Mouse (Mus musculus): ENCODE measurements around the gene Gtf2h3. TPM values are rescaled to one million over a fixed set of nuclear protein-coding genes. Genes with fewer than 3 reads are reported as not detected.

The Gtf2h3 gene
- 69.7 and 69.9 TPM in 2 replicates for polyA plus RNA-seq (2014; fragmentation: Nextera tagmentation; extraction: Ambion mirVana)

GRCm38 (mm10) chr5:124578633-124579317 is at the start of gene Gtf2h3, which contains the start of gene Eif2b1:
Gene Gtf2h3 (plus strand): TSS chr5:124579140.
Gene Eif2b1 (minus strand): TSS chr5:124579131.
- Histone ChIP-seq H3K4me1 (replicated peaks; ENCODE audit: control insufficient read depth, insufficient read depth, low read length) (peaks cover 9% of the 10 kb centered on the region), H3K4me2 (peak within 1 kb of the TSS; percentile 93), H3K9ac (ENCODE audit: low read depth, low read length) (peak within 1 kb of the TSS; percentile 84), H3K27me3 (replicated peaks; ENCODE audit: control insufficient read depth, insufficient read depth, low read length) (no peaks in the 10 kb centered on the region), H3K4me3 (ENCODE audit: low read depth, low read length) (peak within 1 kb of the TSS; percentile 86), H3K36me3 (ENCODE audit: control insufficient read depth, insufficient read depth, low read length) (peaks cover 25% of the 10 kb centered on the region), H3K9me3 (ENCODE audit: control insufficient read depth, low read length) (no peaks in the 10 kb centered on the region), H3K27ac (ENCODE audit: low read depth, low read length) (peak within 1 kb of the TSS; percentile 9; the same call in 1 of the 2 replicates)
- DNase-seq (ENCODE audit: low spot score) (peak; percentile 91), ATAC-seq (replicated peaks; ENCODE audit: low FRiP score) (peak; percentile 89)
- WGBS, result under 1% methylated on average over 51 of the region's 51 CpGs

- Histone ChIP-seq H3K4me2 (peak overlapping the region; percentile 94), H3K9me3 (ENCODE audit: control insufficient read depth, low read length) (no peaks in the 10 kb centered on the region), H3K36me3 (ENCODE audit: control insufficient read depth, insufficient read depth, low read length) (no peaks in the 10 kb centered on the region), H3K27me3 (replicated peaks; ENCODE audit: control insufficient read depth, insufficient read depth, low read length) (peaks cover 29% of the 10 kb centered on the region), H3K4me3 (ENCODE audit: low read depth, low read length) (peak overlapping the region; percentile 35), H3K27ac (ENCODE audit: low read depth, low read length) (peak overlapping the region; percentile 19; the same call in 1 of the 2 replicates), H3K4me1 (replicated peaks; ENCODE audit: control insufficient read depth, insufficient read depth, low read length) (peaks cover 32% of the 10 kb centered on the region), H3K9ac (ENCODE audit: low read depth, low read length) (peak overlapping the region; percentile 32; the same call in 1 of the 2 replicates)
- DNase-seq (ENCODE audit: low spot score) (no peak), ATAC-seq (replicated peaks; ENCODE audit: low FRiP score) (no peak)
- whole genome bisulfite sequencing, result 31% methylated on average over 8 of the region's 8 CpGs
Measured at GRCm38 (mm10) chr5:124529191-124529651, 49.7 kb upstream of the Gtf2h3 start.

DNA sequence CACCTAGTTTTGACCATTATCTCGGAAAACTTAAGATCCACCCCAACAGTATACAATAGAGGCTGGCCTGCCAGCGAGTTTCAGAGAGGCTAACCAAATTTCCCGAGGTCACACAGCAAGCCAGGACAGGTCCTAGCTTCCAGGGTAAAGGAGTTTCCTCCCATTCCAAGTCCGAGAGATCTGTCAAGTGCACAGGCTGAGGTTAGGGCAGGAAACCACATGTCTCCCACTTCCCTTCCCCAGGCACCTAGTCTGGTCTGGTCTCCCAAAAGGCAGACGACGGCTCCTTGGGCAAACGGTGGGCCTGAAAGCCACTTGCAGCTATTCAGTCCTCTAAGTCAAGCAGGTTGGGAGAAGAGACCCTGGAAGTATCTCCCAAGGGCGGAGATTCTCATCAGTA is 49.2 kb upstream of the Gtf2h3 start:
- no peak overlapping the region; the same call in 1 of the 2 replicates for H3K27ac ChIP-seq (ENCODE audit: low read depth, low read length)
- H3K4me2 ChIP-seq, result peak overlapping the region; percentile 94
- WGBS, result 35% methylated on average over 8 of the region's 8 CpGs
- DNase-seq (ENCODE audit: low spot score) (no peak), ATAC-seq (replicated peaks; ENCODE audit: low FRiP score) (no peak)
- H3K27me3 ChIP-seq (replicated peaks; ENCODE audit: control insufficient read depth, insufficient read depth, low read length), result peaks cover 29% of the 10 kb centered on the region
- H3K4me1 ChIP-seq (replicated peaks; ENCODE audit: control insufficient read depth, insufficient read depth, low read length), result peaks cover 32% of the 10 kb centered on the region
- H3K9ac ChIP-seq (ENCODE audit: low read depth, low read length), result 0 out of 2 replicates have a peak overlapping the region, but pooled peaks have one; percentile 8
- H3K4me3 ChIP-seq (ENCODE audit: low read depth, low read length), result peak overlapping the region; percentile 78
- no peaks in the 10 kb centered on the region for H3K9me3 ChIP-seq (ENCODE audit: control insufficient read depth, low read length)
- H3K36me3 ChIP-seq (ENCODE audit: control insufficient read depth, insufficient read depth, low read length), result no peaks in the 10 kb centered on the region

DNA sequence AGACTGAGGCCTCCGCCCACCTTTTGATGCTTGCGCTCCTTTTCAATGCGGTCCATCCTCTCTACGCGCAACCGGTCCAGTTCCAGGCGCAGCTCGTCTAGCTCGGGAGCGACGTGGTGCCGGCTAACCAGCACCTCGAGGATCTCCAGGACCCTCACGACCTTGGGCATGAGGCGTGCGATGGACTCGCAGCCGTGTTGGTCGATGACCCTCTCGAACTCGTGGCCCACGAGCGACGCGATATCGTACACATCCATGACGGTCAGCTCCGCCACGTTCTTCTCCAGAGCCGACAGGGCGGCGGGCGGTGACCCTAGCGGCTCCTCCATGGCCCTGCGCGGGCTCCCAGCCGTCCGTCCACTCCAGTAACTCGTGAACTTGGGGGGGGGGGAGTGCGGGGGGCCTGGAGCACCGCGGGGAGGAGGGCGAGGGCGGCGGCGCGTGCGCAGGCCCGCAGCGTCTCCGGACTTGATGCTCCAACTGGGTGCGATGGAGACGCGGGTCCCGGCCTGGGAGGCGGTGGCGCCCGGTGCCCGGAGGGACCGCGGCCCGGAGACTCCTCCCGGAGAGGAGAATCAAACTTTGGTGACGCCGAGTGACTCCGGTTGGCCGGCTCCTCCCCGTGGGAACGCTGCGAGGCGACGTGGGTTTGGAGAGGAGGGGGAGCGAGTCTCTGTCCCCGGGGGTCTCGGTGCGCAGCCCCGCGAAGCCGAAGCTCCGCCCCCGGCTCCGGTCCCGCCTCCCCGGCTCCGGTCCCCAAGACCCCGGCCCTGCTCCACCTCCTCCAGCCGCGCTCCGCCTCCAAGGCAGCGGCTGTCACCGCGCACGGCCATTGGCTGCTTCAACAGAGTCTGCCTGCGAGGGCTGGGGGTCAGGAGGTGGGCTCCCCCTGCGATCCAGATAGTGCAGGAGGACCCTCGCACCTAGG is 48.0 kb upstream of the Gtf2h3 start, which contains the start of gene Rilpl1:
Gene Rilpl1, minus strand, starts transcription at position 737 of the 928 bp plus-strand sequence.
- DNase-seq (ENCODE audit: low spot score), result peak; percentile 75
- Histone ChIP-seq H3K4me2 (peak within 1 kb of the TSS; percentile 94), H3K9ac (ENCODE audit: low read depth, low read length) (peak within 1 kb of the TSS; percentile 71), H3K4me1 (replicated peaks; ENCODE audit: control insufficient read depth, insufficient read depth, low read length) (peaks cover 38% of the 10 kb centered on the region), H3K27ac (ENCODE audit: low read depth, low read length) (peak within 1 kb of the TSS; percentile 70), H3K27me3 (replicated peaks; ENCODE audit: control insufficient read depth, insufficient read depth, low read length) (peaks cover 29% of the 10 kb centered on the region), H3K36me3 (ENCODE audit: control insufficient read depth, insufficient read depth, low read length) (no peaks in the 10 kb centered on the region), H3K4me3 (ENCODE audit: low read depth, low read length) (peak within 1 kb of the TSS; percentile 78), H3K9me3 (ENCODE audit: control insufficient read depth, low read length) (no peaks in the 10 kb centered on the region)
- 1% methylated on average over 93 of the region's 96 CpGs for WGBS
- peak; percentile 66 for ATAC-seq (replicated peaks; ENCODE audit: low FRiP score)

- Histone ChIP-seq H3K9me3 (ENCODE audit: control insufficient read depth, low read length) (no peaks in the 10 kb centered on the region), H3K27me3 (replicated peaks; ENCODE audit: control insufficient read depth, insufficient read depth, low read length) (peaks cover 29% of the 10 kb centered on the region), H3K27ac (ENCODE audit: low read depth, low read length) (peak overlapping the region; percentile 70), H3K4me3 (ENCODE audit: low read depth, low read length) (peak overlapping the region; percentile 78), H3K9ac (ENCODE audit: low read depth, low read length) (peak overlapping the region; percentile 71), H3K36me3 (ENCODE audit: control insufficient read depth, insufficient read depth, low read length) (no peaks in the 10 kb centered on the region), H3K4me1 (replicated peaks; ENCODE audit: control insufficient read depth, insufficient read depth, low read length) (peaks cover 38% of the 10 kb centered on the region), H3K4me2 (peak overlapping the region; percentile 94)
- ATAC-seq (replicated peaks; ENCODE audit: low FRiP score) (peak; percentile 19; the same call in 1 of the 2 replicates), DNase-seq (ENCODE audit: low spot score) (no peak)
- 15% methylated on average over 14 of the region's 14 CpGs for WGBS
Measured at GRCm38 (mm10) chr5:124531583-124531930, 47.4 kb upstream of the Gtf2h3 start.

DNA sequence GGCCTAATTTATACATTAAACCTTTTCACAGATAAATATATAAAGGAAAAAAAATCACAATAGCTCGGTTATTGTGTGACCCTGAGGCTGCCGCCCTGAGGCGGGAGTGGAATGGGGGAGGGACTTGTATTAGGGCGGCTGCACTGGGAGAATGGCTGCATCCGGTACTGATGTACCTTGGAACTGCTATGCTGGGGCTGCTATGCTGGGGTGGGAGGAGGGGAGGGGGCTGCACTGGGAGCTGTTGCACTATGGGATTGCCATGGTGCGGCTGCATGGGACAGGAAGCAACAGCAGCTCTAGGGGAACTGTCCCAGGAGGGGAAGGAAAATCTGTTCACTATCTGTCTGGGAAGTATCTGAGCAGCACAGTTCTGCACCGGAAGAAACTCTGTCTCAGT is 46.5 kb upstream of the Gtf2h3 start:
- ATAC-seq (replicated peaks; ENCODE audit: low FRiP score), result peak; percentile 35
- Histone ChIP-seq H3K4me1 (replicated peaks; ENCODE audit: control insufficient read depth, insufficient read depth, low read length) (peaks cover 42% of the 10 kb centered on the region), H3K4me3 (ENCODE audit: low read depth, low read length) (no peak overlapping the region), H3K27me3 (replicated peaks; ENCODE audit: control insufficient read depth, insufficient read depth, low read length) (peaks cover 29% of the 10 kb centered on the region), H3K27ac (ENCODE audit: low read depth, low read length) (peak overlapping the region; percentile 60), H3K36me3 (ENCODE audit: control insufficient read depth, insufficient read depth, low read length) (no peaks in the 10 kb centered on the region), H3K9me3 (ENCODE audit: control insufficient read depth, low read length) (no peaks in the 10 kb centered on the region), H3K9ac (ENCODE audit: low read depth, low read length) (no peak overlapping the region), H3K4me2 (peak overlapping the region; percentile 19; the same call in 1 of the 2 replicates)
- WGBS, result 22% methylated on average over 7 of the region's 7 CpGs
- peak; percentile 41 for DNase-seq (ENCODE audit: low spot score)

- ATAC-seq (replicated peaks; ENCODE audit: low FRiP score), result 0 out of 2 replicates have a peak, but pooled peaks have one; percentile 33
- H3K4me3 ChIP-seq (ENCODE audit: low read depth, low read length), result no peak overlapping the region
- no peak overlapping the region for H3K27ac ChIP-seq (ENCODE audit: low read depth, low read length)
- WGBS, result 47% methylated on average over 5 of the region's 5 CpGs
- no peaks in the 10 kb centered on the region for H3K9me3 ChIP-seq (ENCODE audit: control insufficient read depth, low read length)
- peaks cover 21% of the 10 kb centered on the region for H3K27me3 ChIP-seq (replicated peaks; ENCODE audit: control insufficient read depth, insufficient read depth, low read length)
- H3K4me2 ChIP-seq, result no peak overlapping the region
- H3K4me1 ChIP-seq (replicated peaks; ENCODE audit: control insufficient read depth, insufficient read depth, low read length), result peaks cover 25% of the 10 kb centered on the region
- no peaks in the 10 kb centered on the region for H3K36me3 ChIP-seq (ENCODE audit: control insufficient read depth, insufficient read depth, low read length)
- H3K9ac ChIP-seq (ENCODE audit: low read depth, low read length), result no peak overlapping the region
- no peak for DNase-seq (ENCODE audit: low spot score)
Measured at GRCm38 (mm10) chr5:124535016-124535415, 43.9 kb upstream of the Gtf2h3 start.

DNA sequence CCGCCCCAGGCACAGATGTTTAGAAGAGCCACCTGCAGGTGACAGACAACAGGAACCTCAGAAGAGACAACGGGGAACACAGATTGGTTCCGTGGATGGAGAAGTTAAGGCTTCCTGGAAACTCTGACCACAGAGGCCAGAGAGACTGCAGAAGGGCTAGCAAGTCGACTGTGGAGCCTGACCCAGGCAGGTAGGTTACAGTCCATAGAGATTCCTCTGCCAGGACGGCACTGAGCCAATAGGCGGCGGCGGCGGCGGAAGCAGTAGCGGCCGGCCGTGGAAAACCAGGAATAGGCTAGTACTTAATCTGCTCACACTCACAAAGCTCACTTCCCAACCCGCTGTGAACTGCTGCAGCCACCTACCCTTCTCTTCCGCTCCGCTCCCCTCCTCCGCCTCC is 42.2 kb upstream of the Gtf2h3 start:
- Histone ChIP-seq H3K4me2 (peak overlapping the region; percentile 60), H3K4me3 (ENCODE audit: low read depth, low read length) (peak overlapping the region; percentile 26; the same call in 1 of the 2 replicates), H3K9ac (ENCODE audit: low read depth, low read length) (peak overlapping the region; percentile 38), H3K27me3 (replicated peaks; ENCODE audit: control insufficient read depth, insufficient read depth, low read length) (peaks cover 3% of the 10 kb centered on the region), H3K27ac (ENCODE audit: low read depth, low read length) (no peak overlapping the region), H3K9me3 (ENCODE audit: control insufficient read depth, low read length) (no peaks in the 10 kb centered on the region), H3K36me3 (ENCODE audit: control insufficient read depth, insufficient read depth, low read length) (no peaks in the 10 kb centered on the region), H3K4me1 (replicated peaks; ENCODE audit: control insufficient read depth, insufficient read depth, low read length) (peaks cover 18% of the 10 kb centered on the region)
- peak; percentile 47 for DNase-seq (ENCODE audit: low spot score)
- no peak for ATAC-seq (replicated peaks; ENCODE audit: low FRiP score)
- WGBS, result 5% methylated on average over 17 of the region's 17 CpGs

All from liver, embryonic 11.5 days (tissue).